Mouse (Mus musculus) intestine, embryonic 16.5 days (tissue): Measurements from ENCODE around the gene Tnfaip2. TPM values are rescaled to one million over a fixed set of nuclear protein-coding genes. Genes with fewer than 3 reads are reported as not detected.

Source experiments
- ATAC-seq: fragments of 200-750 bp; cut with Nextera tagmentation; 2 replicates; pipeline ENCODE4 v1.8.0; 2017; ENCODE audit warnings: moderate TSS enrichment, moderate library complexity
- H3K27ac ChIP-seq: fragments of 300-500 bp; sonication (generic); 2 replicates; pipeline ENCODE4 v1.5.1; 2014; ENCODE audit warnings: mild to moderate bottlenecking, low read length
- H3K27me3 ChIP-seq: fragments of 300-500 bp; sonication (generic); replicated peaks from 2 replicates; pipeline ENCODE4 v1.6.1; 2014; ENCODE audit warnings: low read length, control low read depth, mixed read lengths; ENCODE audit not compliant: control insufficient read depth, insufficient read depth
- H3K36me3 ChIP-seq: fragments of 300-500 bp; sonication (generic); 2 replicates; pipeline ENCODE4 v1.6.1; 2014; ENCODE audit warnings: low read length, control low read depth; ENCODE audit not compliant: control insufficient read depth, insufficient read depth
- H3K4me1 ChIP-seq: fragments of 300-500 bp; sonication (generic); 2 replicates; pipeline ENCODE4 v1.6.1; 2014; ENCODE audit warnings: low read length, control low read depth, mixed read lengths; ENCODE audit not compliant: control insufficient read depth, insufficient read depth
- H3K4me2 ChIP-seq: fragments of 300-500 bp; sonication (generic); 2 replicates; pipeline ENCODE4 v1.6.1; 2014; ENCODE audit warnings: low read depth, low read length, control low read depth
- H3K4me3 ChIP-seq: fragments of 300-500 bp; sonication (generic); 2 replicates; pipeline ENCODE4 v1.5.1; 2014; ENCODE audit warnings: mild to moderate bottlenecking, low read length
- H3K9ac ChIP-seq: fragments of 300-500 bp; sonication (generic); 2 replicates; pipeline ENCODE4 v1.6.1; 2014; ENCODE audit warnings: low read depth, low read length
- H3K9me3 ChIP-seq: fragments of 300-500 bp; sonication (generic); 2 replicates; pipeline ENCODE4 v1.6.1; 2016; ENCODE audit warnings: low read length, control low read depth; ENCODE audit not compliant: control insufficient read depth
- WGBS: fragments of 180-500 bp; shearing (Covaris S2); extraction: QIAGEN DNeasy Blood & Tissue Kit; methylation state at CpG from one replicate; pipeline ENCODE4 v1.1.7; 2014; 5-methylcytosine and 5-hydroxymethylcytosine counted together
- polyA plus RNA-seq: library from polyadenylated mRNA; unstranded; fragments of >200 nt; fragmentation: Nextera tagmentation; extraction: Ambion mirVana; gene quantifications from 2 replicates; pipeline ENCODE4 v1.2.1, GENCODE M21; 2015

Tnfaip2 gene
- polyA plus RNA-seq, 1 experiment from 2014 or later = 3.5 TPM

GRCm38 (mm10) chr12:111432751-111433331 lies 9.4 kb upstream of the Tnfaip2 start:
- ATAC-seq = no peak

GRCm38 (mm10) chr12:111434164-111434744 lies 8.0 kb upstream of the Tnfaip2 start:
- no peaks in the 10 kb centered on the region for H3K36me3 ChIP-seq
- 27% methylated on average over 6 of the region's 7 CpGs for WGBS
- H3K4me1 ChIP-seq = peaks cover 52% of the 10 kb centered on the region
- H3K4me3 ChIP-seq = no peak overlapping the region
- H3K27ac ChIP-seq = peak overlapping the region; percentile 45; the same call in 1 of the 2 replicates
- no peak overlapping the region for H3K4me2 ChIP-seq
- no peak overlapping the region for H3K9ac ChIP-seq
- ATAC-seq = no peak
- H3K27me3 ChIP-seq = peaks cover 26% of the 10 kb centered on the region
- H3K9me3 ChIP-seq = no peaks in the 10 kb centered on the region

More at GRCm38 (mm10) chr12:111432751-111433331, 9.4 kb upstream of the Tnfaip2 start:
- Histone ChIP-seq H3K4me3 (no peak overlapping the region), H3K4me1 (peaks cover 56% of the 10 kb centered on the region), H3K27ac (0 out of 2 replicates have a peak overlapping the region, but pooled peaks have one; percentile 33), H3K27me3 (peaks cover 34% of the 10 kb centered on the region), H3K4me2 (no peak overlapping the region), H3K36me3 (no peaks in the 10 kb centered on the region), H3K9ac (no peak overlapping the region), H3K9me3 (no peaks in the 10 kb centered on the region)
- WGBS = 60% methylated on average over 5 of the region's 5 CpGs

- Histone ChIP-seq H3K36me3 (no peaks in the 10 kb centered on the region), H3K27me3 (peaks cover 23% of the 10 kb centered on the region), H3K4me1 (peaks cover 47% of the 10 kb centered on the region), H3K4me3 (no peak overlapping the region), H3K9ac (no peak overlapping the region), H3K9me3 (no peaks in the 10 kb centered on the region), H3K4me2 (no peak overlapping the region), H3K27ac (no peak overlapping the region; the same call in 1 of the 2 replicates)
- 39% methylated on average over 7 of the region's 8 CpGs for WGBS
- ATAC-seq = no peak
Observed at GRCm38 (mm10) chr12:111434745-111435327, 7.4 kb upstream of the Tnfaip2 start.

- H3K9me3 ChIP-seq = no peaks in the 10 kb centered on the region
- peaks cover 34% of the 10 kb centered on the region for H3K4me1 ChIP-seq
- no peak overlapping the region for H3K4me3 ChIP-seq
- H3K4me2 ChIP-seq = no peak overlapping the region
- WGBS = 82% methylated on average over 3 of the region's 3 CpGs
- 0 out of 2 replicates have a peak overlapping the region, but pooled peaks have one; percentile 14 for H3K27ac ChIP-seq
- no peak overlapping the region for H3K9ac ChIP-seq
- H3K27me3 ChIP-seq = peaks cover 9% of the 10 kb centered on the region
- no peaks in the 10 kb centered on the region for H3K36me3 ChIP-seq
- ATAC-seq = no peak
Observed at GRCm38 (mm10) chr12:111436170-111436569, 6.1 kb upstream of the Tnfaip2 start.

GRCm38 (mm10) chr12:111436640-111437039 lies 5.6 kb upstream of the Tnfaip2 start:
- H3K27me3 ChIP-seq = peaks cover 8% of the 10 kb centered on the region; the same call in 1 of the 2 replicates
- ATAC-seq = no peak
- H3K4me3 ChIP-seq = no peak overlapping the region
- 0 out of 2 replicates have a peak overlapping the region, but pooled peaks have one; percentile 14 for H3K27ac ChIP-seq
- 68% methylated on average over 8 of the region's 8 CpGs for WGBS
- H3K4me1 ChIP-seq = peaks cover 33% of the 10 kb centered on the region
- H3K9ac ChIP-seq = no peak overlapping the region
- H3K4me2 ChIP-seq = no peak overlapping the region
- no peaks in the 10 kb centered on the region for H3K9me3 ChIP-seq
- no peaks in the 10 kb centered on the region for H3K36me3 ChIP-seq

GRCm38 (mm10) chr12:111437222-111437900 lies 4.9 kb upstream of the Tnfaip2 start:
- ATAC-seq = peak; percentile 6; the same call in 1 of the 2 replicates
- H3K9ac ChIP-seq = no peak overlapping the region
- H3K4me2 ChIP-seq = no peak overlapping the region
- whole genome bisulfite sequencing = 63% methylated on average over 5 of the region's 5 CpGs
- H3K27ac ChIP-seq = peak overlapping the region; percentile 73
- H3K4me3 ChIP-seq = no peak overlapping the region
- peaks cover 34% of the 10 kb centered on the region for H3K4me1 ChIP-seq
- H3K36me3 ChIP-seq = no peaks in the 10 kb centered on the region
- H3K9me3 ChIP-seq = no peaks in the 10 kb centered on the region
- peaks cover 15% of the 10 kb centered on the region for H3K27me3 ChIP-seq

- no peaks in the 10 kb centered on the region for H3K36me3 ChIP-seq
- WGBS = 69% methylated on average over 6 of the region's 6 CpGs
- no peaks in the 10 kb centered on the region for H3K9me3 ChIP-seq
- ATAC-seq = peak; percentile 73
- no peak overlapping the region for H3K4me2 ChIP-seq
- H3K27ac ChIP-seq = peak overlapping the region; percentile 45; the same call in 1 of the 2 replicates
- H3K4me3 ChIP-seq = no peak overlapping the region
- H3K9ac ChIP-seq = no peak overlapping the region
- H3K4me1 ChIP-seq = peaks cover 36% of the 10 kb centered on the region
- H3K27me3 ChIP-seq = peaks cover 30% of the 10 kb centered on the region
Observed at GRCm38 (mm10) chr12:111438850-111439249, 3.4 kb upstream of the Tnfaip2 start.

GRCm38 (mm10) chr12:111440701-111441373 lies 1.4 kb upstream of the Tnfaip2 start:
- no peak overlapping the region for H3K4me2 ChIP-seq
- H3K36me3 ChIP-seq = no peaks in the 10 kb centered on the region
- H3K4me3 ChIP-seq = no peak overlapping the region
- no peak overlapping the region for H3K27ac ChIP-seq
- H3K9ac ChIP-seq = no peak overlapping the region
- 81% methylated on average over 9 of the region's 9 CpGs for WGBS
- no peaks in the 10 kb centered on the region for H3K9me3 ChIP-seq
- H3K27me3 ChIP-seq = peaks cover 45% of the 10 kb centered on the region
- H3K4me1 ChIP-seq = peaks cover 40% of the 10 kb centered on the region
- ATAC-seq = no peak

- Histone ChIP-seq H3K27ac (no peak overlapping the region), H3K4me1 (peaks cover 39% of the 10 kb centered on the region), H3K4me2 (no peak overlapping the region), H3K9me3 (no peaks in the 10 kb centered on the region), H3K4me3 (no peak overlapping the region), H3K9ac (no peak overlapping the region), H3K27me3 (peaks cover 50% of the 10 kb centered on the region), H3K36me3 (no peaks in the 10 kb centered on the region)
- ATAC-seq = no peak
- 67% methylated on average over 3 of the region's 3 CpGs for WGBS
Observed at GRCm38 (mm10) chr12:111441523-111441922, 746 bp upstream of the Tnfaip2 start.
